Mouse (Mus musculus): Measurements from ENCODE around the gene Rnf181.

The Rnf181 gene

GRCm38 (mm10) chr6:72379377-72380130 is 12.8 kb upstream of the Rnf181 start:
- H3K27me3 ChIP-seq (ENCODE audit: insufficient read depth, low read length) = peaks cover 57% of the 10 kb centered on the region
- TF ChIP-seq NANOG (IDR thresholded peaks at IDR 0.05; ENCODE audit: borderline replicate concordance, low read length) = no peak
- no peak for TF ChIP-seq CTCF (conservative IDR thresholded peaks at IDR 0.05; ENCODE audit: low read length)
- no peak for TF ChIP-seq POU5F1 (IDR thresholded peaks at IDR 0.05; ENCODE audit: borderline replicate concordance, low read length)
- no peaks in the 10 kb centered on the region for H3K36me3 ChIP-seq (ENCODE audit: insufficient read depth, low read length)
- no peaks in the 10 kb centered on the region for H3K9me3 ChIP-seq (ENCODE audit: low read length)
- peak overlapping the region; percentile 82 for H3K4me3 ChIP-seq (replicated peaks; ENCODE audit: low read length)
- H3K4me1 ChIP-seq (replicated peaks; ENCODE audit: low read depth, low read length) = peaks cover 9% of the 10 kb centered on the region; the same call in 1 of the 2 replicates

- no peaks in the 10 kb centered on the region for H3K9me3 ChIP-seq (ENCODE audit: low read length)
- H3K4me1 ChIP-seq (replicated peaks; ENCODE audit: low read depth, low read length) = peaks cover 9% of the 10 kb centered on the region; the same call in 1 of the 2 replicates
- peaks cover 57% of the 10 kb centered on the region for H3K27me3 ChIP-seq (ENCODE audit: insufficient read depth, low read length)
- no peak overlapping the region for H3K4me3 ChIP-seq (replicated peaks; ENCODE audit: low read length)
- TF ChIP-seq POU5F1 (IDR thresholded peaks at IDR 0.05; ENCODE audit: borderline replicate concordance, low read length) (no peak), NANOG (IDR thresholded peaks at IDR 0.05; ENCODE audit: borderline replicate concordance, low read length) (no peak), CTCF (conservative IDR thresholded peaks at IDR 0.05; ENCODE audit: low read length) (no peak; the same call in 1 of the 2 replicates)
- H3K36me3 ChIP-seq (ENCODE audit: insufficient read depth, low read length) = no peaks in the 10 kb centered on the region
Measured at GRCm38 (mm10) chr6:72378510-72379234, 11.9 kb upstream of the Rnf181 start.

DNA sequence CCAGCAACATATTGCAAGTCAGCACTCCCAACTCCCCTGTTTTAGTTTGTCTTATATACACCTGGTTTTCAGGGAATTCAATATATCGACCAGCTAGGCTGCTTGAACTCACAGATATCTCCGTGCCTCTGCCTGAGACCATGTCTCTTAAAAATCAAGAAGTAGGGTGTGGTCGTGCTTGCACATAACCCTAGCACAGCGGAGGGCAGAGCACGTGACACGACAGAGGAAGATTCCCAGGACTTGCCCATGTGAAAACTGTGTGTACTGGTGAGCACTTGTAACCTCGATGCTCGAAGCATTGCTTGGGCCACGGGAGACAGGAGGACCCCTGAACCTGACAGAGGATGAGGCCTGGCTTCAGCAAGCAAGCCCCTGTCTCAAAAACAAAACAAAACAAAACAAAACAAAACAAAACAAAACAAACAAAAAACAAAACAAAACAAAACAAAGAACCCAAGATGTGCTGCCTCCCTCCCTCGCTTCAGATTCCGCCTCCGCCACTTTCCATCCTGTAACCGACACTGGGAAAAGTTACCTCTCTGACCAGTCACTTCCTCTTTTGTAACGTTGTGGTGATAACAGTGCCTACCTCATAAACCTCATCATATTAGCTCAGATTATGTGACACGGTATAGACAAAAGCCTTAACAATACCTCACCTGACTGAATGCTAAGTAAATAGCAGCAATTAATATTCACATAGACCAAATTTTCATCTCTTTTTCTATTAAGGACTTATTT is 8.2 kb upstream of the Rnf181 start:
- no peaks in the 10 kb centered on the region for H3K36me3 ChIP-seq (ENCODE audit: insufficient read depth, low read length)
- H3K9me3 ChIP-seq (ENCODE audit: low read length) = no peaks in the 10 kb centered on the region
- peaks cover 19% of the 10 kb centered on the region for H3K4me1 ChIP-seq (replicated peaks; ENCODE audit: low read depth, low read length)
- peaks cover 40% of the 10 kb centered on the region for H3K27me3 ChIP-seq (ENCODE audit: insufficient read depth, low read length)
- TF ChIP-seq CTCF (conservative IDR thresholded peaks at IDR 0.05; ENCODE audit: low read length) = no peak
- TF ChIP-seq NANOG (IDR thresholded peaks at IDR 0.05; ENCODE audit: borderline replicate concordance, low read length) = no peak
- TF ChIP-seq POU5F1 (IDR thresholded peaks at IDR 0.05; ENCODE audit: borderline replicate concordance, low read length) = no peak
- H3K4me3 ChIP-seq (replicated peaks; ENCODE audit: low read length) = no peak overlapping the region

DNA sequence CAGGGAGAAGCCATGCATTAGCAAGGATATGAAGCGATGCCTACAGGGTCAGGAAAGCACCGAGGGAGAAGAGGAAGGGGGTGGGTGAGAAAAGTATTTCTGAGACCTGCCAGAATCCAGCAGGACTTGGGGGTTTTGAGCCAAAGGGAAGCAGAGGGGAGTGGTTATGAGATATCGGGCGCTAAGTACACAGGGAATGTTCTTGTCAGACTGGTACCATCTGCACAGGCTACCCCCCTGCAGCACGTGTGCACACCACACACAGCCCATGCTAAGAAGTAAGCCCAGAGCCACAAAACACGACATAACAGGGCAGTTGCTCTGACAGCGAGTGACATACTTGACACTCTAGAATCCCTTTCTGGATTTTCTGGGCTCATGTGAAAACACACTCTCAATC is 7.5 kb upstream of the Rnf181 start:
- H3K9me3 ChIP-seq (ENCODE audit: low read length) = no peaks in the 10 kb centered on the region
- H3K27me3 ChIP-seq (ENCODE audit: insufficient read depth, low read length) = peaks cover 32% of the 10 kb centered on the region
- TF ChIP-seq CTCF (conservative IDR thresholded peaks at IDR 0.05; ENCODE audit: low read length) (no peak), POU5F1 (IDR thresholded peaks at IDR 0.05; ENCODE audit: borderline replicate concordance, low read length) (no peak), NANOG (IDR thresholded peaks at IDR 0.05; ENCODE audit: borderline replicate concordance, low read length) (no peak)
- peaks cover 18% of the 10 kb centered on the region for H3K4me1 ChIP-seq (replicated peaks; ENCODE audit: low read depth, low read length)
- H3K4me3 ChIP-seq (replicated peaks; ENCODE audit: low read length) = no peak overlapping the region
- H3K36me3 ChIP-seq (ENCODE audit: insufficient read depth, low read length) = no peaks in the 10 kb centered on the region

- Histone ChIP-seq H3K4me3 (replicated peaks; ENCODE audit: low read length) (no peak overlapping the region), H3K27me3 (ENCODE audit: insufficient read depth, low read length) (peaks cover 22% of the 10 kb centered on the region), H3K4me1 (replicated peaks; ENCODE audit: low read depth, low read length) (peaks cover 18% of the 10 kb centered on the region), H3K36me3 (ENCODE audit: insufficient read depth, low read length) (no peaks in the 10 kb centered on the region), H3K9me3 (ENCODE audit: low read length) (no peaks in the 10 kb centered on the region)
- TF ChIP-seq CTCF (conservative IDR thresholded peaks at IDR 0.05; ENCODE audit: low read length) (no peak), NANOG (IDR thresholded peaks at IDR 0.05; ENCODE audit: borderline replicate concordance, low read length) (no peak)
Measured at GRCm38 (mm10) chr6:72373184-72373583, 6.4 kb upstream of the Rnf181 start.

- H3K9me3 ChIP-seq (ENCODE audit: low read length) = no peaks in the 10 kb centered on the region
- peaks cover 18% of the 10 kb centered on the region for H3K4me1 ChIP-seq (replicated peaks; ENCODE audit: low read depth, low read length)
- TF ChIP-seq CTCF (conservative IDR thresholded peaks at IDR 0.05; ENCODE audit: low read length) (no peak), POU5F1 (IDR thresholded peaks at IDR 0.05; ENCODE audit: borderline replicate concordance, low read length) (no peak), NANOG (IDR thresholded peaks at IDR 0.05; ENCODE audit: borderline replicate concordance, low read length) (no peak)
- no peak overlapping the region for H3K4me3 ChIP-seq (replicated peaks; ENCODE audit: low read length)
- H3K27me3 ChIP-seq (ENCODE audit: insufficient read depth, low read length) = peaks cover 16% of the 10 kb centered on the region
- H3K36me3 ChIP-seq (ENCODE audit: insufficient read depth, low read length) = no peaks in the 10 kb centered on the region
Measured at GRCm38 (mm10) chr6:72371571-72371970, 4.8 kb upstream of the Rnf181 start.

DNA sequence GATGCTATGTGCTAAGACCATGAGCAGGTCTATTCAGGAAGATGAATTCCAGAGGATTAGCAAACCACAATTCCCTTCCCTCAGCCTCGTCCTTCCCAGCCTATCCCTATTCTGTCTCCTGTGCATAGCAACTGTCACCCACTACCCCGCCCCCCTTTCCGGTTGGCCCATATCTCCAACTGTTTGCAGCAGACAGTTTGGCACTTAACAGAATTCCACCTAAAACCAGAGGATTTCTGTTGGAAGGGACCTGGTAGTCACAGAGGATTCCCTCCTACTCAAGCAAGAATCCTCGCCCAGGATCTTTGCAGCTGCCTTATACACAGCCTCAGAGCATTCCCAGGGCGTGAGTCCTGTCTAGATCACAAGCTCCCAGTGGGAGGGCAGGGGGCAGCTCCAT is 4.4 kb upstream of the Rnf181 start:
- Histone ChIP-seq H3K4me3 (replicated peaks; ENCODE audit: low read length) (no peak overlapping the region), H3K9me3 (ENCODE audit: low read length) (no peaks in the 10 kb centered on the region), H3K4me1 (replicated peaks; ENCODE audit: low read depth, low read length) (peaks cover 18% of the 10 kb centered on the region), H3K36me3 (ENCODE audit: insufficient read depth, low read length) (no peaks in the 10 kb centered on the region), H3K27me3 (ENCODE audit: insufficient read depth, low read length) (peaks cover 14% of the 10 kb centered on the region)
- TF ChIP-seq POU5F1 (IDR thresholded peaks at IDR 0.05; ENCODE audit: borderline replicate concordance, low read length) = no peak
- TF ChIP-seq CTCF (conservative IDR thresholded peaks at IDR 0.05; ENCODE audit: low read length) = no peak
- TF ChIP-seq NANOG (IDR thresholded peaks at IDR 0.05; ENCODE audit: borderline replicate concordance, low read length) = no peak

DNA sequence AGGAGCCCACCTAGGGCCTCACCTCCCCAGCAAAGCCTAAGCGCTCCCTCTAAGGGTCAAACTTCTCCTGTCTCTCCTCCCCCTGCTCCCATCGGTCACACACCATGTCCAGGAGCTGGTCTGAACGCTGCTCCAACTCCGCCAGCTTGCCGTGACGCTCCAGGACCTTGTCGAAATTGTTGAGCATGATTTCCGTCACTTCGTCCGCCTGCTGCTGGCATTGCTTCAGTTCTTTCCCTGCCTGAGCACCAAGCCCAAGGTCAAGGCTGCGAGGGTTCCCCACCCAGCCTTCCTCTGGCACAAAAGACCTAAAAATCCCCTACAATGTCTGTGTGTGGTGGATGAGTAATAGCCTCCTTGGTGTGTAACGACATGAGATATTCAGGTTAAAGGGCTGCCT is 3.3 kb upstream of the Rnf181 start:
- peaks cover 21% of the 10 kb centered on the region for H3K4me1 ChIP-seq (replicated peaks; ENCODE audit: low read depth, low read length)
- H3K9me3 ChIP-seq (ENCODE audit: low read length) = no peaks in the 10 kb centered on the region
- no peak for TF ChIP-seq NANOG (IDR thresholded peaks at IDR 0.05; ENCODE audit: borderline replicate concordance, low read length)
- TF ChIP-seq POU5F1 (IDR thresholded peaks at IDR 0.05; ENCODE audit: borderline replicate concordance, low read length) = no peak
- TF ChIP-seq CTCF (conservative IDR thresholded peaks at IDR 0.05; ENCODE audit: low read length) = no peak

More for the DNA sequence above, 3.3 kb upstream of the Rnf181 start:
- Histone ChIP-seq H3K36me3 (ENCODE audit: insufficient read depth, low read length) (no peaks in the 10 kb centered on the region), H3K27me3 (ENCODE audit: insufficient read depth, low read length) (peaks cover 14% of the 10 kb centered on the region), H3K4me3 (replicated peaks; ENCODE audit: low read length) (peak overlapping the region; percentile 45; the same call in 1 of the 2 replicates)
